Mouse (Mus musculus) erythroblast, embryonic 14.5 days (primary cell): ENCODE measurements around the gene Myt1l.

Experiments
- GATA1 ChIP-seq: IDR thresholded peaks from 2 replicates; pipeline ENCODE4 v1.6.1; 2012; ENCODE audit warnings: low read length, inconsistent platforms, mixed read lengths
- TAL1 ChIP-seq: IDR thresholded peaks from 3 replicates; pipeline ENCODE4 v1.6.1; 2012; ENCODE audit warnings: low read length, inconsistent platforms, mixed read lengths

DNA sequence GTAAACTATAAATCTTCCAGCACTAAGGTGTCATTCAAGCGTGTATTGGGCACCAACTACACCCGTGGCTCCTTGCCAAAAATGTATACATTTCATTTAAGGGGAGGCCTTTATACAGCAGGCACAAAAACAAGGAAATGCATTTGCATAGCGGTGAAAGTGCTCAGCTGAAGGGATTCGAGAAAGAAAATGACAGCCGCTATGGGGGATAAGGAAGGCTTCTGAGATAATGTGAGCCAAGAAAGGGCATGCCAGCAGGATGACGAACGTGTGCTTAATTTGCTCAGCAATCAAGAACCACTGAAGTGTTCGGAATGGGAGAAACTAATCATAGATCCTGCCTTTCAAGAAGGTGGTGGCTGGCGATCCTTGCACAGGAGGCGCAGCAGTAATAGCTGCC, 170.8 kb downstream of the Myt1l start:
- TF ChIP-seq GATA1 (no peak), TAL1 (no peak)
